Mouse (Mus musculus) lung, adult 2 months (tissue): ENCODE results near the gene Hsd17b14.

Experiments
- CTCF ChIP-seq: fragments of 200-500 bp; IDR thresholded peaks from 2 replicates; pipeline ENCODE4 v1.5.1; 2011; ENCODE audit warnings: mild to moderate bottlenecking, low read length, control low read depth; ENCODE audit not compliant: insufficient read depth
- POLR2A ChIP-seq: fragments of 200-500 bp; IDR thresholded peaks from 2 replicates; pipeline ENCODE4 v1.6.1; 2011; ENCODE audit warnings: low read depth, mild to moderate bottlenecking, control low read depth, low read length, borderline replicate concordance; ENCODE audit errors: extremely low read depth

DNA sequence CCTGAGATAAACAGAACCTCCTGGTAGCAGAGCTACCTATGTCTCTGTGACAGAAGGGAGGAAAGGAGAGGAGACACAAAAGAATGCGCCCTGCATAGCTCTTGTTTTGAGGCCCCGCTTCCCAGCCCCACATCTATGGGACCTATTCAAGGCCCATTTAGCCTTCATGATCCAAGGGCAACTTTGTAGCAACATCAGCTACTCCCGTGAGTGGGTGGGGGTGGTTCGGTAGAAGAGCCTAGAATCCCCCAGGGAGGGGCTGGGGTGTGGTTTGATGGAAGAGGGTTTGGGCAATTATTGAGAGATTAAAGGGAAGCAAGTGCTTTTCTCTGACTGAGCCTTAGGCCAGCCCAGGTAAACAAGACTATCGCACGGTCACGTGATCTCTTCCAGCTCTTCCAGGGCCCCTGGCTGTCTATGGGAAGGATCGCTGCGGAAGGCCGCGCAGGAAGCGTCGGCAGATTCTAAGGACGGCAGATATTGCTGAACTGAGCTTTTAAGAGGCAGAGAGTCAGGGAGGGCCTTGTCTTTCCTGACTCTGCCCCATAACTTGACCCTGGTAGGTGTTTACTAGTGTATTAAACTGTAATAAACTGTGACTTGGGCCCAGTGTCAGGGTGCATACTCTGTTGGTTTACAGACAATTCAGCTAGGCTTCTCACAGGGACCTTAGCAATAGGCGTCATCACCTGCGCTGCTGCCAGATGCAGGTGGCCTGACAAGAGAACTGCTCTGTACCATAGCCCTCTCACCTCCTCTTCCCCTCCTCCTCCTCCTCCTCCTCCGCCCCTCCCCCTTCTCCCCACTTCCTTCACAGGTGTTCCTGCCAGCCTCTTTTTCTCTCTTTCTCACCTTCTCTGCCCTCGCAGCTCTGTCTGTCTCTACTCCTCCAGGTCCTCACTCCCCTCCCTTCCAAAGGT is 44.5 kb downstream of the Hsd17b14 start:
- TF ChIP-seq CTCF: no peak
- TF ChIP-seq POLR2A: no peak
